ENCODE assay signal across 19 mouse cellular contexts in the genomic region with DNA sequence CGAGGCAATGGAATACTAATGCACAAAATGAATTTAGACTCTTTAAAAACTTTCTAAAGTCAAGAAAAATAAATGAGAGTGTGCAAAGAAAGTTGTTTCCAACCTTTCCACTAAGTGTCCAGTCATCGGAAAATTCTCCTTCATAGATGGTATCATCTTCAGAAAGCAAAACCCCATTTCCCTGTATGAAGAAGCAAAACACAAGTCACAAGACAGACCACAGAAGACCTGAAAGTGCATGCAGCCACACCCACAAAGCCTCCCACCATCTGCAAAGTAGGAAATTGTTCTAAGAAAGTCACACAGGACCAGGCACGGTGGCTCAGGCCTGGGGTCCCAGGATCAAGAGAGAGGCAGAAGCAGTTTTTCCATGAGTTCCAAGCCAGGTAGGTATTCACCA. TPM values are rescaled to one million over a fixed set of nuclear protein-coding genes. Genes with fewer than 3 reads are reported as not detected.
DNase-seq lines count a peak whose midpoint lies in the region; ATAC-seq lines count a peak whose summit lies in the region.
"Had no signal": no experiment of that assay in that cellular context is flagged by ENCODE, and none has a peak within 500 bp of the region (broad histone marks: within the 10 kb centered on the region; RNA-seq: fewer than 3 reads in every experiment).

No protein-coding gene starts in this region.

- ATAC-seq in CD4-positive, CD25-positive, alpha-beta regulatory T cell, adult 4 months, result no peak
- ATAC-seq: forebrain, embryonic 14.5 days; forebrain, postnatal 0 days; intestine, embryonic 15.5 days had no signal

- peak; percentile 6 for DNase-seq in CD4-positive, CD25-positive, alpha-beta regulatory T cell, adult 2 months (ENCODE audit: low read depth, low spot score)
- peak; percentile 52 for DNase-seq in CD4-positive helper T cell, adult 2 months (ENCODE audit: low read depth, low spot score)
- DNase-seq in thymus, postnatal 0 days (ENCODE audit: low spot score), result peak; percentile 37
- peak; percentile 32 to 52 for DNase-seq in thymus, postnatal 36 days
- no peak for DNase-seq in urinary bladder, adult 2 months (ENCODE audit: low spot score)
- no peak for DNase-seq in left cerebral cortex, postnatal 10 days (ENCODE audit: extremely low spot score in 1 of 2, low spot score in 2 of 2)
- DNase-seq in frontal cortex, adult 2 months (ENCODE audit: extremely low spot score in 1 of 2, low spot score in 1 of 2), result no peak
- DNase-seq: adrenal gland, adult 8-10 months; adrenal gland, postnatal 25 days; cerebellum, adult 18-20 months; cerebellum, adult 9-10 months; cerebellum, postnatal 25 days; forebrain, postnatal 0 days; gastrocnemius, postnatal 25 days; heart, adult 2 months; heart, postnatal 14 days had no signal

- intact Hi-C loops in left cerebral cortex, postnatal 10 days (cut with DNase I), result no loop called here

RNA-seq across cellular contexts. Expression of gene Mpp4, which starts 16.8 kb away (rescaled TPM):
- not detected for polyA plus RNA-seq in CD4-positive, CD25-positive, alpha-beta regulatory T cell, adult 4 months (2017; shearing (Covaris generic))
- 4.8 and 6.2 TPM in 2 replicates for polyA plus RNA-seq in thymus, postnatal 0 days (2015; fragmentation: Nextera tagmentation; extraction: Ambion mirVana)
- 0.74 and 0.95 TPM in 2 replicates for polyA plus RNA-seq in urinary bladder, adult 2 months (2012; rRNA removed)
- under 1 TPM; 0.92 to 0.95 TPM for total RNA-seq in left cerebral cortex, postnatal 10 days (2021)
- 1.5 and 2.5 TPM in 2 replicates for polyA plus RNA-seq in frontal cortex, adult 2 months (2012; rRNA removed)
- total RNA-seq: adrenal gland, postnatal 25 days; heart, adult 2 months had no signal

RNA-seq across cellular contexts. Expression of gene Als2, which starts 57.0 kb away (rescaled TPM):
- polyA plus RNA-seq in CD4-positive, CD25-positive, alpha-beta regulatory T cell, adult 4 months (2017; shearing (Covaris generic)), result 1 to 10 TPM; 7.5 to 8.2 TPM
- 11.9 and 14.2 TPM in 2 replicates for polyA plus RNA-seq in thymus, postnatal 0 days (2015; fragmentation: Nextera tagmentation; extraction: Ambion mirVana)
- polyA plus RNA-seq in urinary bladder, adult 2 months (2012; rRNA removed), result 5.8 and 6.8 TPM in 2 replicates
- 10 to 100 TPM; 34.2 to 34.3 TPM for total RNA-seq in left cerebral cortex, postnatal 10 days (2021)
- polyA plus RNA-seq in frontal cortex, adult 2 months (2012; rRNA removed), result 12.2 and 14.5 TPM in 2 replicates

RNA-seq across cellular contexts. Expression of gene Tmem237, which starts 59.8 kb away (rescaled TPM):
- 10 to 100 TPM; 17.9 to 18.6 TPM for polyA plus RNA-seq in CD4-positive, CD25-positive, alpha-beta regulatory T cell, adult 4 months (2017; shearing (Covaris generic))
- polyA plus RNA-seq in thymus, postnatal 0 days (2015; fragmentation: Nextera tagmentation; extraction: Ambion mirVana), result 12.2 and 14.4 TPM in 2 replicates
- 18.2 and 24.5 TPM in 2 replicates for polyA plus RNA-seq in urinary bladder, adult 2 months (2012; rRNA removed)
- 10 to 100 TPM; 36.4 to 39.2 TPM for total RNA-seq in left cerebral cortex, postnatal 10 days (2021)
- polyA plus RNA-seq in frontal cortex, adult 2 months (2012; rRNA removed), result 25.8 and 34.6 TPM in 2 replicates

Comparison
In these comparisons a context has a peak if more than half of its experiments do, and no peak if none do; other contexts are left out.
1. DNase-seq: peak in CD4-positive, CD25-positive, alpha-beta regulatory T cell, adult 2 months (single experiment), CD4-positive helper T cell, adult 2 months (single experiment), thymus, postnatal 0 days (single experiment) and thymus, postnatal 36 days (2 of 2); none in urinary bladder, adult 2 months (single experiment), left cerebral cortex, postnatal 10 days (0 of 2) and frontal cortex, adult 2 months (0 of 2).